Mouse (Mus musculus): ENCODE measurements around the gene Hfe2.

Hfe2 gene

GRCm38 (mm10) chr3:96526864-96527542, 2.0 kb downstream of the Hfe2 start:
- DNase-seq (ENCODE audit: low spot score) = no peak

DNA sequence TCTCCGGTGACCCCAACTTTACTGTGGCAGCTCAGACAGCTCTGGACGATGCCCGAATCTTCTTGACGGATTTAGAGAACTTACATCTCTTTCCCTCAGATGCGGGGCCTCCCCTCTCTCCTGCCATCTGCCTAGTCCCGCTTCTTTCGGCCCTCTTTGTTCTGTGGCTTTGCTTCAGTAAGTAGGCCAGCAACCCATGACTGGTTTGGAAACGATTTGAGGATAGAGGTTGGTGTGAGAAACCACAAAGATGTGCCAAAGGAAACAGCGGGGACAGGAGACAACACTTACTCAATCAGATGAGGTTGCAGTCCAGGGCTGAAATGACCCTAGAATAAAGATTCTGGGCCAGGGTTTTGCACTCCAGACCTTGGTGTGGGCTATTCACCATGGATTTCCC, 3.5 kb downstream of the Hfe2 start:
- DNase-seq (ENCODE audit: low spot score) = no peak

DNA sequence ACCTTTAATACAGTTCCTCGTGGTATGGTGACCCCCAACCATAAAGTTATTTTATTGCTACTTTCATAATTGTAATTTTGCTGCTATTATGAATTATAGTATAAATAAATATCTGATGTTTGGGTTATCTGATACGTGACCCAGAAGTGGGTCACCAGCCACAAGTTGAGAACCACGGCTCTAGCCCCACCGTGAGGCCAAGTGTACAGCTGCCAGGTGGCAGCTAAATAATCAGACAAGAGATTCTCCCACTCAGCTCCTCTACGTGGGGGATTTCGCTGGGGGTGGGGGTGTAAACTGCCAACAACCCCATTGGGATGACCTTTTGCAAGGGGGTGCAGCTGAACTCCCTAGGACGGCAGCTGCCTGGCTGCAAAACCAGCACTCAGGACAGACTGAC, 7.1 kb downstream of the Hfe2 start:
- no peak for DNase-seq (ENCODE audit: low spot score)

DNA sequence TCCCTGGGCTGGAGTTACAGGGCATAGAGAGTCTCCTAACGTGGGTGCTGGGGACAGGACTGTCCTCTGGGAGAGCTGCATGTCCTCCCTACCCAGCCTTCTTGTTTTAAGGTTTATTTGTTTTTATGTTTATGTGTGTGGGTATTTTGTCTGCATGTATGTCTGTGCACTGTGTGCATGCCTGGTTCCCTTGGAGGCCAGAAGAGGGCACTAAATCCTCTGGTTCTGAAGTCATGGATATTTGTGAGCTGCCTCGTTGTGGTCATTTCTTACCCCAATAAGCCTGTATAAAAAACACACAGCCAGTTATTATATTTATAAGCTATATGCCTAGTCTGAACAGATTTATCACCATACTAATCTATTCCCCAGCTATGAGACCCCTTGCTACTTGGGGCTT, 9.3 kb downstream of the Hfe2 start:
- DNase-seq (ENCODE audit: low spot score) = no peak

DNA sequence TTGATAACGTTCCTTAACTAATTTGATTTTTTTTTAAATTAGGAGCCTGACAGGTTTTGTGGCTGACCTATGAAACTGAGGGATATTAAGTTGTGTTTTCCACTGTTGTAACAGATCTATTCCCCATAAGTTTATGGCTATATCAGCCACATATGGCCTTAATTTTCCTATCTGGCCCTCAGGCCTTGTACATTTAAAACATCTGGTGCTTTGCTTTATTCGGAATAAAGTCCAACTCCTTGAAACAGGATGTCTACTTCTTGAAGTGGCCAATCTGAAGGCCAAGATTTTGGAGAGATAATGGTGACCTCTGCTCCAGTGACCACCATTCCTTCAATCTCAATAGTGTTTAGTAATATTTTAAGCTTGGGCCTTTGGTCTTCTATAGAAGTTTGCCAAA, 14.3 kb downstream of the Hfe2 start:
- DNase-seq (ENCODE audit: low spot score) = no peak

DNA sequence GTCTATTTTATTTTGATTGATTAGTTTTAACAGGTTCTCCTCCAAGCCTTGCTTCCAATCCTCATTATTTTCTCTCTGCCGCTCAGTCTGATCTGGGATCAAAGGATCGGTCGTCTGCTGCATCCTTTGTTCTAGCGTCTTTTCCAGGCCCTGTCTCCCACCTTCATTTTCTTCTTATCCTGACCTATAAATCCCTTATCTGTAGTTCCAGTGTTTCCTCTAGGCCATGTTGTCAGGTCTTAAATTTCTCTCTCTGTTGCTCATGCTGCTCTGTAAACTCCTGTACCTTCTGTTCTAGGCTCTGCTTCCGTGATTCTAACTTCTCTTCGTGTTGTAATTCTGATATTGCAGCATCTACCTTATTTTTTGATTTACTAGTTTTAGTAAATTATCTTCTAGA, 15.8 kb downstream of the Hfe2 start:
- DNase-seq (ENCODE audit: low spot score) = no peak

GRCm38 (mm10) chr3:96541328-96542078, 16.5 kb downstream of the Hfe2 start:
- DNase-seq (ENCODE audit: low spot score) = no peak

- DNase-seq (ENCODE audit: low spot score) = no peak
These were observed 17.6 kb downstream of the Hfe2 start for GRCm38 (mm10) chr3:96542554-96542953.

- DNase-seq (ENCODE audit: low spot score) = no peak
These were observed 18.4 kb downstream of the Hfe2 start for GRCm38 (mm10) chr3:96543345-96543744.

- DNase-seq (ENCODE audit: low spot score) = no peak
These were observed 20.6 kb downstream of the Hfe2 start for GRCm38 (mm10) chr3:96545565-96545964.

DNA sequence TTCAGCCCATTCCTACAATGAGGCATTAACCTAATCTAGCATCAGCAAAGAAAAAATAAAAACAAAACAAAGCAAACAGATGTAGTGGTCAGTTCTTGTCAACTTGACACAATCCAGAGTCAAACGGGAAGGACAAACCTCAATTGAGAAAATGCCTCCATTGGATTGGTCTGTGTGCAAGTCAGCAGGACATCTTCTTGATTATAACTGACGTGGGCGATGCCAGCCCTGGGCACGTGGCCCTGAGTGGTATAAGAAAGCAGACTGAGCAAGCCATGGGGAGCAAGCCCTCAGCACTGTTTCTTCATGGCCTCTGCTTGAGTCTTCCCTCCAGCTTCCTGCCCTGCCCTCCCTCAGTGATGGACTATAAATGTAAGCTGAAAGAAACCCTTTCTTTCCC, 21.9 kb downstream of the Hfe2 start:
- no peak for DNase-seq (ENCODE audit: low spot score)

DNA sequence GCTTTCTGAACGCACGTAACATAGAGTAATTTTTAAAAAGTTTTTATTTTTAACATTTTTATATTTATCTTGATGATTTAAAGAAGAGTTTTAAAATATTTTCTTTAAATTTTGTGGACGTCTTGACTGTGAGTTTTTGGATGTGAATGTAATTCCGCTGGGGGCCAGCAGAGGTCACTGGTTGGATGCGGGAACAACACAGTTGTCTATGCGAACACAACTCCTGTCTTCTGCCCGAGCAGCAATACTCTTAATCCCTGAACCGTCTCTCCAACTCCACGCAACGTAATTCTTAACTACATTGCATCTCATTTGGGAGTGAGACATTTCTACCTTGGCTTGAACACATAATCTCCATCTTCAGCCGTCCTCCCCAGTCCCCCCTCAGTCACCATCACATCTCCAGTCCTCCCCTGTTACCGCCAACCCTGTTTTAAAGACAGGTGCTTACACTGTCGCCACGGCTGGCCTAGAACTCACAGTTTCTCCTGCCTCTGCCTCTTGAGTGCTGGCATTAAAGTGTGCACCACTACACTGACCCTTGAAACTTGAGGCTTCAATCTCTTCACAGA, 22.5 kb downstream of the Hfe2 start:
- peak; percentile 64 for DNase-seq (ENCODE audit: low spot score)

DNA sequence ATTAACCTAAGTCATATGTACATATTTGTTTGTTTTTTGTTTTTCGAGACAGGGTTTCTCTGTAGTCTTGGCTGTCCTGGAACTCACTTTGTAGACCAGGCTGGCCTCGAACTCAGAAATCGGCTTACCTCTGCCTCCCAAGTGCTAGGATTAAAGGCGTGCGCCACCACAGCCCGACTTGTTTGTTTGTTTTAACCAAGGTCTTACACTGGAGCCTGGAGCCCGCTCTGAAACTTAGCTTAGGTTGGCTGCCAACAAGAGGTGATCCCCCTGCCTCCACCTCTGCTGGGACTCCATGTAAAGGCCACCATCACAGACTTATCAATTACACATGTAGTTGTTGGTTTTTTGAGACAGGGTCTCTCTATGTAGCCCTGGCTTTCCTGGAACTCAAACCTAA, 23.9 kb downstream of the Hfe2 start:
- no peak for DNase-seq (ENCODE audit: low spot score)

- DNase-seq (ENCODE audit: low spot score) = no peak
These were observed 24.4 kb downstream of the Hfe2 start for GRCm38 (mm10) chr3:96549346-96549745.

GRCm38 (mm10) chr3:96551203-96551602, 26.2 kb downstream of the Hfe2 start:
- no peak for DNase-seq (ENCODE audit: low spot score)

GRCm38 (mm10) chr3:96551890-96552289, 26.9 kb downstream of the Hfe2 start:
- no peak for DNase-seq (ENCODE audit: low spot score)

DNA sequence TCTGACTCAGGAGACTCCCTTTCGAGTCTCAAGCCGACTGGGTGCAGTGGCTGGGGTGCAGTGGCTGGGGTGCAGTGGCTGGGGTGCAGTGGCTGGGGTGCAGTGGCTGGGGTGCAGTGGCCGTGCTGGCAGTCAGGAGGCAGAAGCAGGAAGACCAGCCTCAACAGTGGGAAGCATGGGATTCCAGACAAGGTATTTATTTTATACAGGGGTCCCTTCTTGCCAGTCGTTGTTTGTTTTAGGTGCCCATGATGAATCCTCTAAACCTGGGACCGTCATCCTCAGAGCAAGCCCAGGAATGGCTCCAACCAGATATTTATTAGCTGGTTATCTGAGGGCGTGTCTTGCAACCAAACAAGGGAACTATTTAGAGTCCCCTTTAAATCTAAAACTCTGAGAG, 28.6 kb downstream of the Hfe2 start:
- no peak for DNase-seq (ENCODE audit: low spot score)

DNA sequence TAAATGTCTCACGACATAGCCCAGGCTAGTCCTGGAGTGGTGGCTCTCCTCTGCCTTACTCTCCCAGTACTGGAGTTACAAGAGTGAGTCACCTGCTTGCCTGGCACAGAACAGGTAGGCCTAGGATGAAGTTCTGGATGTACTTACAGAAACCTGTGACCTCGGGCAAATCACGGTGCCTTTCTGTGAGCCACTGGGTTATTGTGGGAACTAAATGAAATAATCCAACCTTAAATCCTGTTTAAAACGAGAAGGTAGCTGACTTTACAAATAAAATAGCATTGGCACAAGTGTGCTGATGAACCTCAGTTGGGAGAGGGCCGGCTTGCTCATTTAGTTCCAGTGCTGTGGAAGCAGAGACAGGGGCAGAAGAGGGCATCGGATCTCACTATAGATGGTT, 29.3 kb downstream of the Hfe2 start:
- DNase-seq (ENCODE audit: low spot score) = no peak

GRCm38 (mm10) chr3:96555041-96555596, 30.1 kb downstream of the Hfe2 start:
- no peak for DNase-seq (ENCODE audit: low spot score)

GRCm38 (mm10) chr3:96555999-96556614, 31.1 kb downstream of the Hfe2 start:
- no peak for DNase-seq (ENCODE audit: low spot score)

DNA sequence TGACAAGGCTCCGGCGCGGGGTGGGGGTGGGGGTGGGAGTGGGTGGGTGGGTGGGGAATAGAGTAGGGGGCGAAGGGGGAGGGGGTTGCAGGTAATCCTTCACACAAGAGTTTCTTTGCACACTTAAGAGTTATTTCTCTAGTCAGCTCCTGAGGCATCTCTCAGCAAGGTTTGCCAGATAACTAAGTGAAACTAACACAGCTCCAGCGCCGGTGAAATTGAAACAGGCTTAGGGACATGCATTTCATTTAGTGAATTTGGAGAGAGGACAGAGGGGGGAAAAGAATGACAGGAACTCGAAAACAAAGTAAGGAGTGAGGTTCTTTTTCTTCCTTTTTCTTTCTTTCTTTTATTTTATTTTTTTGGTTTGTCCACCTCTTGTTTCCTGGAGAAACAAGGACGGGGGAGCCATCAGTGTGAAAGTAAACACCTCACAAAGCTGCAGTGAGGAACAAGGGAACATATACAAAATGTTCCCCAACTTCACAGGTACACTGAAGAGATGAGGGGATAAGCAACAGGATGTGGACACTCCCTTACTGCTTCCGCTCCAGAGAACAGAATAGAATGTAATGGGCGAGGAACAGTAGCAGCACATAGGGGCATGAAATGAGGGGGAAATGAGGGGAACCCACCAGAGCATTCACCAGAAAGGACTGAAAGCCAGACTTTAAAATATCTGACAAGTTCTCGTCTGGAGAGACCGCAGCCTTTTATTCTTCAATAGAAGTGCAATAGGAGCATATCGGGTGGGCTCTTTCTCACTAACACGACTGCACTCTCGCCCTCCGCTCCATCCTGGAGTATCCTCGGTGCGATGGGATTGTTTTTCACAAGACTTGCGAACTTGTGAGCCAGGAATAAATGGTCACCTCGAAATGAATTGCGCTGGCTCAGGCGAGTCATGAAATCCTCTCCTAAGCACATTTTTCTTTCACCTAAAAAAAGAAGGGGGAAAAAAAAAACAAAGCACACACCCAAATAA, 32.0 kb downstream of the Hfe2 start:
- no peak for DNase-seq (ENCODE audit: low spot score)

GRCm38 (mm10) chr3:96557694-96558093, 32.7 kb downstream of the Hfe2 start, which contains the start of gene Txnip:
Txnip (plus strand) TSS chr3:96557957.
- DNase-seq (ENCODE audit: low spot score) = peak; percentile 89
